Mouse (Mus musculus) thymus, adult 2 months (tissue): ENCODE data around the gene Cp.

Source experiments
- CTCF ChIP-seq: fragments of 200-500 bp; IDR thresholded peaks from 2 replicates; pipeline ENCODE4 v1.5.1; 2012; ENCODE audit warnings: mild to moderate bottlenecking, control low read depth, low read length, moderate library complexity, borderline replicate concordance; ENCODE audit not compliant: control insufficient read depth, poor library complexity, insufficient read depth; ENCODE audit errors: extremely low read depth
- POLR2A ChIP-seq: fragments of 200-500 bp; IDR thresholded peaks from 2 replicates; pipeline ENCODE4 v1.6.1; 2012; ENCODE audit warnings: mild to moderate bottlenecking, low read length, control low read depth, moderate library complexity; ENCODE audit not compliant: control insufficient read depth, poor library complexity, insufficient read depth; ENCODE audit errors: extremely low read depth

DNA sequence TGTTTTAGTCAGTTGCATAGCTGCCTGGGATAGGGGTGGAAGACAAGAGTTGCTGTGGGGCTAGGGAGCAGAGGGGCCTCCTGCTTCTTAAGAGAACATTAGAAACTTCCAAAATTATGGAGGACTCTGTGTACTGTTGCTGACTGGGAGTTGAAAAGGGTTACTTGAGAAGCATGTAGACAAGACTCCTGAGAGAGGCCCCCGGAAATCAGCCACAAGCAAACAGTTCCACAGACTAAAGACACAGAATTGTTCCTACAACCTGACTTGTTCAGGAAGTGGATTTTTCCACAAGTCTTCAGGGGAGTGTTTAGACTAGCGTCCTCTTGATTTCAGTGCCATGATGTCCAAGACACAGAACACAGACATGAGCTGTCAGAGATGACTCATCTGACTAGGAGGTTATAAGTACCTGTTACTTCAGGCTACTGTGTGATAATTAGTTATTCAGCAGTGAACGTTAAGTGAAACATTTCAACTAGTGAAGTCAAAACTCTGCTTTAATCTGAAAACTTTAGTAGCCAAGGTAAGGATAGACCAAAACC, 3.8 kb downstream of the Cp start:
- TF ChIP-seq POLR2A (no peak), CTCF (no peak)
